Mouse (Mus musculus): ENCODE data around the gene Dnmt1. TPM values are rescaled to one million over a fixed set of nuclear protein-coding genes. Genes with fewer than 3 reads are reported as not detected.

The Dnmt1 gene
- polyA plus RNA-seq, 1 experiment from 2014 or later = 65.4 TPM

DNA sequence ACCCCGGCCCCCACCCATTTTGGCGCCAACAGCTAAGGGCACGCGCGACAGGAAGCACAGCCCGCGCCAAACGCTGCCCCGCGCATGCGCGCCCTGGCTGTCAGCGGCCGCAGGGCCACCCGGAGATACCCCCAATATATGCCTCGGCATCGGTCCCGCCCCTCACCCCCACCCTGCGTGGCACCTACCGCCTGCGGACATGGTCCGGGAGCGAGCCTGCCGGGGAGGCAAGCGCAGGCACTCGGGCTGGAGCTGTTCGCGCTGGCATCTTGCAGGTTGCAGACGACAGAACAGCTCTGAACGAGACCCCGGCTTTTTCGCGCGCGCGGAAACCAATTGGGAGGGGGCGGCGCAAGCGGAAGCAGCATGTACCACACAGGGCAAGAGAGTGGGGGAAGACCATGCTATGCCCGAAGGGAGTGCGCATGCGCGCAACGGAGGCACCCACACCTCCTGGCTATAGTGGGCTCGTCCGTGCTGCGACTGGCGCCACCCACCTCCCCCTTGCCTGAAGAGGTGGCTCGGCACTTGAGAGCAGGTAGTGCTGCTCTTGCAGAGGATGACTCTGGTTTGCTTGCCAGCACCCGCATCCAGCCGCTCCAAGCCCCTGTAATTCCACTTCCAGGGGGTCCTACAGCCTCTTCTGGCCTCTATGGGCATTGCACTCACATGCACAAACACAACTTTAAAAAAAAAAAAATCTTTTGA, 7.0 kb downstream of the Dnmt1 start:
- ATAC-seq (replicated peaks; ENCODE audit: low FRiP score, low TSS enrichment, low read depth) = peak; percentile 98
- Histone ChIP-seq H3K4me1 (replicated peaks; ENCODE audit: control insufficient read depth, insufficient read depth, low read length) (peaks cover 11% of the 10 kb centered on the region; the same call in 1 of the 2 replicates), H3K4me2 (ENCODE audit: low read length) (peak overlapping the region; percentile 96), H3K9me3 (ENCODE audit: control insufficient read depth, low read length) (no peaks in the 10 kb centered on the region), H3K27ac (ENCODE audit: low read depth) (peak overlapping the region; percentile 84), H3K4me3 (ENCODE audit: low read depth, low read length) (peak overlapping the region; percentile 92), H3K36me3 (ENCODE audit: control insufficient read depth, insufficient read depth, low read length) (peaks cover 9% of the 10 kb centered on the region; the same call in 1 of the 2 replicates), H3K9ac (ENCODE audit: low read length) (peak overlapping the region; percentile 65), H3K27me3 (replicated peaks; ENCODE audit: control insufficient read depth, insufficient read depth, low read length) (no peaks in the 10 kb centered on the region)
- under 1% methylated on average over 51 of the region's 51 CpGs for WGBS
- peak; percentile 99 for DNase-seq (ENCODE audit: low spot score)

DNA sequence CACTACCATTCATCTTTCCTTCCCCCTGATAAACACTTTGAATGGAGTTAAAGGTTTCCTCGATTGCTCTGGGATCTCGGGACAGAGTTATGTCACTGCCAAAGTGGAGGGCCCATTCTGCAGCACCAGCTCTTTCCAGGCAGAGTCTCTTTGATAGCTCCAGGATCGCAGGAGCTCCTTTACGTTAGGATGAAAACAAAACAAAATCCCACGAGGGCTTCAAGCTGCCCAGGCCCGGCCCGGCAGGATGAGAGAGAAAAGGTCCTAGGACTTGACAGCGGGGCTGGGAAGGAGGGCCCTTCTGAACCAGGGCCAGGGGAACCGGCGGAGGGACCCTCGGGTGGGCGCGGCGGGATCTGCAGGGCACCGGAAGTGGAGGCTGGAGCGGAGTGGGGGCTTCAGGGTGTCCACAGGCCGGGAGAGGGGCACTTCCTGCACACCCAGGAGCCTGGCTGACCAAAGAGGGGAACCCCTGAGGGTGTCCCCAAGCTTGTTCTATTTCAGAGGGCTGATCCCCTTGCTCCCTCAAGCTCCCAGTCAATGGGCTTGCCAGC, 7.6 kb downstream of the Dnmt1 start:
- H3K9ac ChIP-seq (ENCODE audit: low read length) = peak overlapping the region; percentile 65
- H3K36me3 ChIP-seq (ENCODE audit: control insufficient read depth, insufficient read depth, low read length) = peaks cover 12% of the 10 kb centered on the region
- H3K4me1 ChIP-seq (replicated peaks; ENCODE audit: control insufficient read depth, insufficient read depth, low read length) = peaks cover 11% of the 10 kb centered on the region; the same call in 1 of the 2 replicates
- ATAC-seq (replicated peaks; ENCODE audit: low FRiP score, low TSS enrichment, low read depth) (peak; percentile 70), DNase-seq (ENCODE audit: low spot score) (no peak)
- H3K4me3 ChIP-seq (ENCODE audit: low read depth, low read length) = peak overlapping the region; percentile 92
- peak overlapping the region; percentile 84 for H3K27ac ChIP-seq (ENCODE audit: low read depth)
- H3K9me3 ChIP-seq (ENCODE audit: control insufficient read depth, low read length) = no peaks in the 10 kb centered on the region
- H3K27me3 ChIP-seq (replicated peaks; ENCODE audit: control insufficient read depth, insufficient read depth, low read length) = no peaks in the 10 kb centered on the region
- WGBS = 1% methylated on average over 17 of the region's 17 CpGs
- H3K4me2 ChIP-seq (ENCODE audit: low read length) = peak overlapping the region; percentile 96

DNA sequence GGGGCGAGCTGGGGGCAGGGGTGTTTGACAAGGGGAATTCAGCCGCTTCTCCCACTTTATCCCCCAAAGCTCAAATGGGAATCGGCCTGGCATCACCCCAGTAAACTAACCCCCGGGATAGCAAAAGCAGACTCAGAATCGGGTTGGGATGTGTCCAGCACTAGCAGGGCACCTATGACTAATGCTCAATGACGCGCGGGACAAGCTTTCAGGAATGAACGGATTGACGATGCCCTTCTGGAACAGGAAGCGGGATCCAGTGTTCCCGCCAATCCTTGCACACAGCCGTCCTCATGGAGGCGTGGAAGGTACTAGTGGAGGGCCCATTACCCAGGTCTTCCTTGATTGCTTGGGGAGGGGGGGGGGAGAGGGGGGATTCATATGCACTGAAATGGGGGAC, 8.2 kb downstream of the Dnmt1 start:
- H3K4me3 ChIP-seq (ENCODE audit: low read depth, low read length) = peak overlapping the region; percentile 92
- WGBS = 8% methylated on average over 14 of the region's 14 CpGs
- H3K27ac ChIP-seq (ENCODE audit: low read depth) = peak overlapping the region; percentile 84
- ATAC-seq (replicated peaks; ENCODE audit: low FRiP score, low TSS enrichment, low read depth) (no peak), DNase-seq (ENCODE audit: low spot score) (peak; percentile 61)
- peaks cover 18% of the 10 kb centered on the region for H3K36me3 ChIP-seq (ENCODE audit: control insufficient read depth, insufficient read depth, low read length)
- H3K4me2 ChIP-seq (ENCODE audit: low read length) = peak overlapping the region; percentile 96
- no peaks in the 10 kb centered on the region for H3K27me3 ChIP-seq (replicated peaks; ENCODE audit: control insufficient read depth, insufficient read depth, low read length)
- H3K4me1 ChIP-seq (replicated peaks; ENCODE audit: control insufficient read depth, insufficient read depth, low read length) = peaks cover 11% of the 10 kb centered on the region; the same call in 1 of the 2 replicates
- peak overlapping the region; percentile 65 for H3K9ac ChIP-seq (ENCODE audit: low read length)
- no peaks in the 10 kb centered on the region for H3K9me3 ChIP-seq (ENCODE audit: control insufficient read depth, low read length)

DNA sequence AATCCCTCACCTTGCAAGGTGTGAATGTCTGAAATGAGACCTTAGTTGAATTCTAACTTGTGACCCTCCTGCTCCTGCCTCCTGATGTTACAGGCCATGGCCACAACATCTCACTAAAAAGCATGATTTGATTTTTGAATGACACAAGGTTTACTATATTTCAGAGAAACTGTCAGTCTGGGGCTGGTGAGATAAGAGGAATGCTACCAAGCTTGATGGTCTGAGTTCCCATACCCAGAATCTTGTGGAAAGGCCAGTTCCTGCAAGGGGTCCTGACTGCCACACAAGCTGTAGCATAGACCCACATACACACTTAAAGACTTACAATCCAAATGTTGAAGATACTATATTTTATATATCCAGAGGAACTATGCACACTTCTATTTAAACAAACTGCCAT, 9.3 kb downstream of the Dnmt1 start:
- Histone ChIP-seq H3K9ac (ENCODE audit: low read length) (peak overlapping the region; percentile 11; the same call in 1 of the 2 replicates), H3K9me3 (ENCODE audit: control insufficient read depth, low read length) (no peaks in the 10 kb centered on the region), H3K27me3 (replicated peaks; ENCODE audit: control insufficient read depth, insufficient read depth, low read length) (no peaks in the 10 kb centered on the region), H3K27ac (ENCODE audit: low read depth) (no peak overlapping the region), H3K4me2 (ENCODE audit: low read length) (peak overlapping the region; percentile 96), H3K4me1 (replicated peaks; ENCODE audit: control insufficient read depth, insufficient read depth, low read length) (peaks cover 13% of the 10 kb centered on the region; the same call in 1 of the 2 replicates), H3K36me3 (ENCODE audit: control insufficient read depth, insufficient read depth, low read length) (peaks cover 23% of the 10 kb centered on the region), H3K4me3 (ENCODE audit: low read depth, low read length) (0 out of 2 replicates have a peak overlapping the region, but pooled peaks have one; percentile 92)
- no peak for DNase-seq (ENCODE audit: low spot score)
- ATAC-seq (replicated peaks; ENCODE audit: low FRiP score, low TSS enrichment, low read depth) = no peak

DNA sequence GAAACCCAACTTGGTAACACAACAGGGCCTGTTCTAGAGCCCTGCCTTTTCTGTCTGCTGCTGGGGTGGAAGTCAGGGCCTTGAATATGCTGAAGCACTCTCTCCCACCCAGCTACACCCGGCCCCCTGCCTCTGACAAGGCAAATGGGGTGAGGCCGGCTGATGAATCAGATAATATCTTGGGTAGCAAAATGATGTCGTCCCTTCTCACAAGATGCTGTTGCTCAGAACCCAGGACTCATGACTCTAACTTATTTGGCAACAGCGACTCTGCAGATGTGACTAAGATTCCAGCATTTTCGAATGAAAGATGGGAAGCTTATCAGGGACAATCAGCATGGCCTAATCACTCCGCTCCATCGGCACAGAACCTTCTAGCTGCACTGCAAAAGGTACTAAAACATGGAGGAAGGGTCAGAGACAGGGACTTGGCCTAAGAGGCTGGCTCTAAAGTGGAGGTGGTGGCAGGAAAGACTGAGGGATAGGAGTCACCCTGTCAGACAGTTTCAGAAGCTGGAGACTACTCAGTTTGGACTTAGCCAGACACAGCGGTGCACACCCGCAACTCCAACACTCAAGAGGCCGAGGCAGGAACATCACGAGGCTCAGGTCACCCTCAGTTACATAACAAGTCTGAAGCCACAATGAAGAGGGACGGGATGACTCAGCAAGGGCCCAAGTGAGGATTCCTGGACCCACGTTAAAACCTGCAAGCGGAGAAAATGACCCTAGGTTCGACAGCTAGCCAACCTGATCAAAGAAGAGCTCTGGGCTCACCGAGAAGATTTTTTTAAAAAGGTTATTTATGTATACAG, 13.4 kb downstream of the Dnmt1 start:
- DNase-seq (ENCODE audit: low spot score) (no peak), ATAC-seq (replicated peaks; ENCODE audit: low FRiP score, low TSS enrichment, low read depth) (no peak)
- Histone ChIP-seq H3K27me3 (replicated peaks; ENCODE audit: control insufficient read depth, insufficient read depth, low read length) (no peaks in the 10 kb centered on the region), H3K9ac (ENCODE audit: low read length) (no peak overlapping the region), H3K36me3 (ENCODE audit: control insufficient read depth, insufficient read depth, low read length) (peaks cover 30% of the 10 kb centered on the region), H3K4me1 (replicated peaks; ENCODE audit: control insufficient read depth, insufficient read depth, low read length) (peaks cover 17% of the 10 kb centered on the region), H3K4me3 (ENCODE audit: low read depth, low read length) (no peak overlapping the region), H3K4me2 (ENCODE audit: low read length) (no peak overlapping the region), H3K27ac (ENCODE audit: low read depth) (no peak overlapping the region), H3K9me3 (ENCODE audit: control insufficient read depth, low read length) (no peaks in the 10 kb centered on the region)
- 78% methylated on average over 16 of the region's 16 CpGs for WGBS

DNA sequence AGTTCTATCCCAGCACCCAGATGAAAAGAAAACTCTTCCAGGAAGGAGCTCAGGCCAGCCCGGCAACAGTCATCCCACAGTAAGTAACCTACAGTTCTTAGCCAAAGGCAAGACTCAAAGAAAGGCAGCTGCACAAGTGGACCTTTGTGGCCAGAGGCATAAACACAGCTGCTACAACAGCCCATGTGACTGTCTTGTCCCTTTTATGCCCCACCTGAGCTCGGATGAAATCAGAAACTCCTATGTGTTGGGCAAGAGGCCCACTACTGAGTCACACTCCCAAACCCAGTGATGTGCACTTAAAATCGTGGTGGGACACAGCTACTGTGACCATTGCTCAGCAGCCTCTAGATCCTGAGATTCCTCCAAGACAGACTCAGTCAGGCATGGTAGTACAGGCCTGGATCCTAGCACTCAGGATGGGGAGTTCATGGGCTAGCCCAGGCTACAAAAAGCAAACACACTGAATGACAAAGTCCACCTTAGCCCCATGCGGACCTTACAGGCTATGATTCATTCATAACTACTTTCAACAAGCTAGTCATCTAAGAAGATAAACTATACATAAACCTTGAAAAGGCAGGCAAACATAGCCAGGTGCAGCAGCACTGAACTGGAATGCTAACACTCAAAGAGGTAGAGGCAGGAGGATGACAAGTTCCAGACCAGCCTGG, 14.9 kb downstream of the Dnmt1 start:
- H3K4me1 ChIP-seq (replicated peaks; ENCODE audit: control insufficient read depth, insufficient read depth, low read length) = peaks cover 9% of the 10 kb centered on the region
- DNase-seq (ENCODE audit: low spot score) (no peak), ATAC-seq (replicated peaks; ENCODE audit: low FRiP score, low TSS enrichment, low read depth) (no peak)
- no peak overlapping the region for H3K9ac ChIP-seq (ENCODE audit: low read length)
- no peak overlapping the region for H3K27ac ChIP-seq (ENCODE audit: low read depth)
- no peak overlapping the region for H3K4me2 ChIP-seq (ENCODE audit: low read length)
- no peak overlapping the region for H3K4me3 ChIP-seq (ENCODE audit: low read depth, low read length)
- 47% methylated on average over 4 of the region's 4 CpGs for WGBS
- no peaks in the 10 kb centered on the region for H3K9me3 ChIP-seq (ENCODE audit: control insufficient read depth, low read length)
- peaks cover 38% of the 10 kb centered on the region for H3K36me3 ChIP-seq (ENCODE audit: control insufficient read depth, insufficient read depth, low read length)
- H3K27me3 ChIP-seq (replicated peaks; ENCODE audit: control insufficient read depth, insufficient read depth, low read length) = no peaks in the 10 kb centered on the region

DNA sequence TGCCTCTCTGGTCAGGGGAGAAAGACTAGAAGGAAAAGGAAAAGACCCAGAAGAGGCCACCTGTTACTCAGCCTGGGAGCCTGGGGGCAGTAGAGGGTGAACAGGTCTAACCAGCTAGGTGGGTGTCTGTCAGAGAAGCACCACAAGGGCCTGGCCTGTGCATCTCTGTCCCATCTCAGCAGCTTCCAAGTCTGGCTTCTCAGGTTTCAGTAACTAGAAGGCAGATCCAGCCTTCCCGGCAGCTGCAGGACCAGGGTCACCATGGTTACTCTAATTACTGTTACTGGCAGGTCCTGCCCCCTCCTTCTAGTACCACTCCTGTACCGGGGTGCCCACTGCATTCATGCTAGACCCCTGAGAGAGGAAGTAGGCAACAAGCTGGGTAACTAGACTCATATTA, 15.8 kb downstream of the Dnmt1 start:
- peaks cover 45% of the 10 kb centered on the region for H3K36me3 ChIP-seq (ENCODE audit: control insufficient read depth, insufficient read depth, low read length)
- H3K4me3 ChIP-seq (ENCODE audit: low read depth, low read length) = no peak overlapping the region
- WGBS = 14% methylated on average over 2 of the region's 2 CpGs
- DNase-seq (ENCODE audit: low spot score) (no peak), ATAC-seq (replicated peaks; ENCODE audit: low FRiP score, low TSS enrichment, low read depth) (peak; percentile 58; the same call in 1 of the 2 replicates)
- H3K4me1 ChIP-seq (replicated peaks; ENCODE audit: control insufficient read depth, insufficient read depth, low read length) = peaks cover 9% of the 10 kb centered on the region
- H3K9me3 ChIP-seq (ENCODE audit: control insufficient read depth, low read length) = no peaks in the 10 kb centered on the region
- H3K4me2 ChIP-seq (ENCODE audit: low read length) = no peak overlapping the region
- no peak overlapping the region for H3K9ac ChIP-seq (ENCODE audit: low read length)
- H3K27me3 ChIP-seq (replicated peaks; ENCODE audit: control insufficient read depth, insufficient read depth, low read length) = no peaks in the 10 kb centered on the region
- no peak overlapping the region for H3K27ac ChIP-seq (ENCODE audit: low read depth)

DNA sequence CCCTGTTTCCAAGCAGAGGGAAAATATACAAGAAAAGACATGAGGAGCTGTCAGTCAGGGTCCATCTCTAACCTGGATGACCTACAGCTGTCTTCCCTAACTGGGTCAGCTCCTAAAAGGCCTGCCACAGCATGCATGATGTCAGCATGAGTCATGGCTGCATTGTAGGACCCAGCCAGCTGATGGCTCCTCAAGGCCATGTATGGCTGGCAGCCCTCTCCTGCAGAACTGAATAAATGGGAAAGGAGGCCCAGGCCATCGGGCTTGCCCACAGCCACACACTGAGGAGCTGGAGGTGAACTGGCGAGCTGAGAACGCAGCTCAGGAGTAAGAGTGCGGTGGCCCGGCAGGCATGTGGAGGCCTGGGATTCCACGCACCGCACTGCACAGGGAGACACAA, 16.3 kb downstream of the Dnmt1 start:
- Histone ChIP-seq H3K27me3 (replicated peaks; ENCODE audit: control insufficient read depth, insufficient read depth, low read length) (no peaks in the 10 kb centered on the region), H3K4me2 (ENCODE audit: low read length) (no peak overlapping the region), H3K4me1 (replicated peaks; ENCODE audit: control insufficient read depth, insufficient read depth, low read length) (peaks cover 9% of the 10 kb centered on the region), H3K4me3 (ENCODE audit: low read depth, low read length) (no peak overlapping the region), H3K9me3 (ENCODE audit: control insufficient read depth, low read length) (no peaks in the 10 kb centered on the region), H3K9ac (ENCODE audit: low read length) (no peak overlapping the region), H3K27ac (ENCODE audit: low read depth) (no peak overlapping the region), H3K36me3 (ENCODE audit: control insufficient read depth, insufficient read depth, low read length) (peaks cover 50% of the 10 kb centered on the region)
- no peak for ATAC-seq (replicated peaks; ENCODE audit: low FRiP score, low TSS enrichment, low read depth)
- no peak for DNase-seq (ENCODE audit: low spot score)
- 88% methylated on average over 7 of the region's 7 CpGs for WGBS

All from intestine, embryonic 14.5 days (tissue).